Mouse (Mus musculus): ENCODE measurements around the gene Eid1. TPM values are rescaled to one million over a fixed set of nuclear protein-coding genes. Genes with fewer than 3 reads are reported as not detected.

Eid1 gene
- total RNA-seq, 1 experiment, result 23.6 TPM

DNA sequence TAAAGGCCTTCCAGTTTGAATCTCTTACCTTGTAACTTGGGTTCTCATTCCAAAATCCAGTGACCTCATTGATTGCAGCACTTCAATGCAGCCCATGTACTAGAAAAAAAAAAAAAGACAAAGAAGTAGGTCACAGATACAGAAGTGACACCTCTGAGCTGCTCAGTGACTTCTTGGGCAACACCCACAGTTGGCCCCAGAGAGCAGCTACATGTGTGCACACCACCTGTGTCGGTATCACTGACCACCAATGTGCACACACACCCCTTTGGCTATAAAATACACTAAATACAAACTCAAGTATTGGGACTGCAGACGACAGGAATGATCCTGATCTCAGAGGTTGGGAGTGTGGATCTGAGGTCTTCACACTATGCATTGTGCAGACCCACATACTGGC, 21.9 kb downstream of the Eid1 start:
- TF ChIP-seq ZNF384 (IDR thresholded peaks at IDR 0.05; ENCODE audit: low read depth, low read length) (no peak), ZC3H11A (IDR thresholded peaks at IDR 0.05; ENCODE audit: borderline replicate concordance, low read depth, low read length) (no peak), MAFK (IDR thresholded peaks at IDR 0.05; ENCODE audit: insufficient read depth, low read depth, low read length) (no peak)
- no peaks in the 10 kb centered on the region for H3K9me3 ChIP-seq (ENCODE audit: control insufficient read depth, insufficient read depth, low read depth, low read length)
- no peak overlapping the region for H3K27ac ChIP-seq (ENCODE audit: insufficient read depth, low read depth, low read length, poor library complexity, severe bottlenecking)
- H3K36me3 ChIP-seq (ENCODE audit: control insufficient read depth, insufficient read depth, low read length, poor library complexity, severe bottlenecking), result no peaks in the 10 kb centered on the region
- no peak overlapping the region for H3K4me3 ChIP-seq (ENCODE audit: insufficient read depth in 1 of 2, low read depth in 1 of 2, low read length in 2 of 2, poor library complexity in 1 of 2, severe bottlenecking in 1 of 2)
- DNase-seq (ENCODE audit: low read depth, low spot score), result no peak
- H3K4me1 ChIP-seq (ENCODE audit: control insufficient read depth in 2 of 2, insufficient read depth in 2 of 2, low read length in 2 of 2, poor library complexity in 1 of 2), result no peaks in the 10 kb centered on the region
- in situ Hi-C loops (cut with MboI; ENCODE audit: low sequenced_read_pairs in 2 of 2, unreplicated experiment in 2 of 2), result no loop called here
- no peak overlapping the region for H3K9ac ChIP-seq (ENCODE audit: insufficient read depth, low read depth, low read length, poor library complexity, severe bottlenecking)

- Histone ChIP-seq H3K27ac (ENCODE audit: insufficient read depth, low read depth, low read length, poor library complexity, severe bottlenecking) (no peak overlapping the region), H3K4me1 (ENCODE audit: control insufficient read depth in 2 of 2, insufficient read depth in 2 of 2, low read length in 2 of 2, poor library complexity in 1 of 2) (no peaks in the 10 kb centered on the region), H3K9me3 (ENCODE audit: control insufficient read depth, insufficient read depth, low read depth, low read length) (no peaks in the 10 kb centered on the region), H3K36me3 (ENCODE audit: control insufficient read depth, insufficient read depth, low read length, poor library complexity, severe bottlenecking) (no peaks in the 10 kb centered on the region), H3K9ac (ENCODE audit: insufficient read depth, low read depth, low read length, poor library complexity, severe bottlenecking) (no peak overlapping the region), H3K4me3 (ENCODE audit: insufficient read depth in 1 of 2, low read depth in 1 of 2, low read length in 2 of 2, poor library complexity in 1 of 2, severe bottlenecking in 1 of 2) (no peak overlapping the region)
- no peak for DNase-seq (ENCODE audit: low read depth, low spot score)
- TF ChIP-seq CHD2 (IDR thresholded peaks at IDR 0.05; ENCODE audit: low read depth, low read length) (no peak), ZC3H11A (IDR thresholded peaks at IDR 0.05; ENCODE audit: borderline replicate concordance, low read depth, low read length) (no peak), MAFK (IDR thresholded peaks at IDR 0.05; ENCODE audit: insufficient read depth, low read depth, low read length) (no peak), ZNF384 (IDR thresholded peaks at IDR 0.05; ENCODE audit: low read depth, low read length) (no peak), HCFC1 (IDR thresholded peaks at IDR 0.05; ENCODE audit: borderline replicate concordance, insufficient read depth, low read length) (no peak)
- in situ Hi-C loops (cut with MboI; ENCODE audit: low sequenced_read_pairs in 2 of 2, unreplicated experiment in 2 of 2), result no loop called here
Measured at GRCm38 (mm10) chr2:125696219-125696618, 23.3 kb downstream of the Eid1 start.

DNA sequence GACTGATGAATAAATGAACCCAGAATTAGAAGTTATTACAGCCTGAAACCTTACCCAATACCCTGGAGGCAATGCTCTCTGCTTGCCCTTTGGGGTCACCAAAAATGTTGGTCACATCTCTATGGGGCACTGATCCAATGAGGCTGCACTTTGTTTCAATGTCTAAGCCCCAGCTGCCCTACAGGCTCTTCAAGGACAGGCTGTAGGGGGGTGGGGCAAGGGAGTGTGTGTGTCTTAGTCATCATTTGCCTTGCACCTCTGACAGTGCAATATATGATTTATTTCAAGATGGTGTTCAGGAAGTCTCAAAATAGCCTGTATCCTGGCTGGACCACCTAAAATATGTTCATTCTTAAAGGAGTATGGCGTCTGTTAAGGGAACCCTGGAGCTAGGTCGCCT, 28.7 kb downstream of the Eid1 start:
- TF ChIP-seq ZC3H11A (IDR thresholded peaks at IDR 0.05; ENCODE audit: borderline replicate concordance, low read depth, low read length) (no peak), ZNF384 (IDR thresholded peaks at IDR 0.05; ENCODE audit: low read depth, low read length) (no peak), MAFK (IDR thresholded peaks at IDR 0.05; ENCODE audit: insufficient read depth, low read depth, low read length) (no peak), HCFC1 (IDR thresholded peaks at IDR 0.05; ENCODE audit: borderline replicate concordance, insufficient read depth, low read length) (no peak), CHD2 (IDR thresholded peaks at IDR 0.05; ENCODE audit: low read depth, low read length) (no peak)
- Histone ChIP-seq H3K4me1 (ENCODE audit: control insufficient read depth in 2 of 2, insufficient read depth in 2 of 2, low read length in 2 of 2, poor library complexity in 1 of 2) (peaks cover 6% of the 10 kb centered on the region in 2 experiments; a peak in 2 of 4 replicates), H3K4me3 (ENCODE audit: insufficient read depth in 1 of 2, low read depth in 1 of 2, low read length in 2 of 2, poor library complexity in 1 of 2, severe bottlenecking in 1 of 2) (no peak overlapping the region), H3K36me3 (ENCODE audit: control insufficient read depth, insufficient read depth, low read length, poor library complexity, severe bottlenecking) (no peaks in the 10 kb centered on the region), H3K9ac (ENCODE audit: insufficient read depth, low read depth, low read length, poor library complexity, severe bottlenecking) (no peak overlapping the region), H3K27ac (ENCODE audit: insufficient read depth, low read depth, low read length, poor library complexity, severe bottlenecking) (no peak overlapping the region), H3K9me3 (ENCODE audit: control insufficient read depth, insufficient read depth, low read depth, low read length) (no peaks in the 10 kb centered on the region)
- in situ Hi-C loops (cut with MboI; ENCODE audit: low sequenced_read_pairs in 2 of 2, unreplicated experiment in 2 of 2), result no loop called here
- DNase-seq (ENCODE audit: low read depth, low spot score), result no peak

DNA sequence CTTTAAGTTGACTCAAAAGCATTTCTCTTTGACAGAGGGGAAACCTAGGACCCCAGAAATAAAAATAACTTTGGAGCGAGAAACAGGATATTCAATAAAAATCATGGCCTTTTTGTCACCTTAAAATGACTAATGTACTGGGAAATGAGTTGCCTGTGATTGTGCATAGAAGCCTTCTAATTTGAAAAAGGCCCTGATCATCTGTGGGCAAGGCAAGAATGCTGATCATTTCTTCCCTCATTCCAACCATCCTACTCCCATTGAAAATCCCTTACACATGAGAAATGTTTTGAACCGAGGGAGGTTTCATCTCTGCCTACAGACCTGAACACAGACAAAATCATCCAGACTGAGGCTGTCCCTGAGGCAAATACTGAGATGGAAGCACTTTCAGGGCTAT, 30.0 kb downstream of the Eid1 start:
- Histone ChIP-seq H3K4me3 (ENCODE audit: insufficient read depth in 1 of 2, low read depth in 1 of 2, low read length in 2 of 2, poor library complexity in 1 of 2, severe bottlenecking in 1 of 2) (no peak overlapping the region), H3K9ac (ENCODE audit: insufficient read depth, low read depth, low read length, poor library complexity, severe bottlenecking) (no peak overlapping the region), H3K4me1 (ENCODE audit: control insufficient read depth in 2 of 2, insufficient read depth in 2 of 2, low read length in 2 of 2, poor library complexity in 1 of 2) (peaks cover 8 to 11% of the 10 kb centered on the region in 2 experiments; a peak in 3 of 4 replicates), H3K27ac (ENCODE audit: insufficient read depth, low read depth, low read length, poor library complexity, severe bottlenecking) (no peak overlapping the region), H3K9me3 (ENCODE audit: control insufficient read depth, insufficient read depth, low read depth, low read length) (no peaks in the 10 kb centered on the region), H3K36me3 (ENCODE audit: control insufficient read depth, insufficient read depth, low read length, poor library complexity, severe bottlenecking) (no peaks in the 10 kb centered on the region)
- DNase-seq (ENCODE audit: low read depth, low spot score), result no peak
- in situ Hi-C loops (cut with MboI; ENCODE audit: low sequenced_read_pairs in 2 of 2, unreplicated experiment in 2 of 2), result no loop called here
- no peak for TF ChIP-seq ZNF384 (IDR thresholded peaks at IDR 0.05; ENCODE audit: low read depth, low read length)
- no peak for TF ChIP-seq ZC3H11A (IDR thresholded peaks at IDR 0.05; ENCODE audit: borderline replicate concordance, low read depth, low read length)
- TF ChIP-seq HCFC1 (IDR thresholded peaks at IDR 0.05; ENCODE audit: borderline replicate concordance, insufficient read depth, low read length), result no peak
- TF ChIP-seq MAFK (IDR thresholded peaks at IDR 0.05; ENCODE audit: insufficient read depth, low read depth, low read length), result no peak
- no peak for TF ChIP-seq CHD2 (IDR thresholded peaks at IDR 0.05; ENCODE audit: low read depth, low read length)

Data from ES-E14 (cell line).